ENCODE assay signal across 12 mouse cellular contexts in genomic region chr7:97420958-97421651, GRCm38 (mm10). TPM values are rescaled to one million over a fixed set of nuclear protein-coding genes. Genes with fewer than 3 reads are reported as not detected.
DNase-seq lines count a peak whose midpoint lies in the region; ATAC-seq lines count a peak whose summit lies in the region.
"Had no signal": no experiment of that assay in that cellular context is flagged by ENCODE, and none has a peak within 500 bp of the region (broad histone marks: within the 10 kb centered on the region; RNA-seq: fewer than 3 reads in every experiment).

No protein-coding gene starts in this region.

- no peaks in the 10 kb centered on the region for H3K27me3 ChIP-seq in hindbrain, embryonic 13.5 days
- H3K27me3 ChIP-seq in hindbrain, embryonic 12.5 days, result no peaks in the 10 kb centered on the region
- H3K27me3 ChIP-seq in intestine, embryonic 16.5 days (replicated peaks; ENCODE audit: control insufficient read depth, insufficient read depth, low read length), result no peaks in the 10 kb centered on the region

- peak overlapping the region; percentile 46; the same call in 1 of the 2 replicates for H3K9ac ChIP-seq in hindbrain, embryonic 13.5 days
- no peak overlapping the region for H3K9ac ChIP-seq in hindbrain, embryonic 12.5 days
- no peak overlapping the region for H3K9ac ChIP-seq in intestine, embryonic 16.5 days (ENCODE audit: low read depth, low read length)

- no peak for ATAC-seq in hindbrain, embryonic 13.5 days (ENCODE audit: low FRiP score)
- no peak for ATAC-seq in hindbrain, embryonic 12.5 days (ENCODE audit: low FRiP score)
- no peak for ATAC-seq in intestine, embryonic 16.5 days

- no peaks in the 10 kb centered on the region for H3K9me3 ChIP-seq in hindbrain, embryonic 13.5 days
- no peaks in the 10 kb centered on the region for H3K9me3 ChIP-seq in hindbrain, embryonic 12.5 days (replicated peaks)
- no peaks in the 10 kb centered on the region for H3K9me3 ChIP-seq in intestine, embryonic 16.5 days (ENCODE audit: control insufficient read depth, low read length)
- H3K9me3 ChIP-seq: embryonic facial prominence, embryonic 10.5 days had no signal

- H3K4me1 ChIP-seq in hindbrain, embryonic 13.5 days (replicated peaks), result peaks cover 21% of the 10 kb centered on the region
- peaks cover 8% of the 10 kb centered on the region for H3K4me1 ChIP-seq in hindbrain, embryonic 12.5 days
- H3K4me1 ChIP-seq in intestine, embryonic 16.5 days (ENCODE audit: control insufficient read depth, insufficient read depth, low read length), result no peaks in the 10 kb centered on the region

- WGBS in hindbrain, embryonic 13.5 days, result 81% methylated on average over 8 of the region's 8 CpGs
- WGBS in hindbrain, embryonic 12.5 days, result 87% methylated on average over 8 of the region's 8 CpGs
- 73% methylated on average over 8 of the region's 8 CpGs for WGBS in intestine, embryonic 16.5 days

- DNase-seq in adrenal gland, adult 18-20 months (ENCODE audit: low spot score in 2 of 2), result peak; percentile 41 to 42
- DNase-seq in adrenal gland, postnatal 36 days, result peak; percentile 78 to 79
- DNase-seq in gastrocnemius, postnatal 25 days, result peak; percentile 31
- DNase-seq in yolk sac, embryonic 10.5 days (ENCODE audit: low spot score), result no peak
- no peak for DNase-seq in ovary, adult 18-20 months (ENCODE audit: low spot score)
- DNase-seq: kidney, adult 8-10 months; right cerebral cortex, postnatal 25 days had no signal

- no peaks in the 10 kb centered on the region for H3K36me3 ChIP-seq in hindbrain, embryonic 13.5 days
- H3K36me3 ChIP-seq in hindbrain, embryonic 12.5 days, result no peaks in the 10 kb centered on the region
- no peaks in the 10 kb centered on the region for H3K36me3 ChIP-seq in intestine, embryonic 16.5 days (ENCODE audit: control insufficient read depth, insufficient read depth, low read length)
- H3K36me3 ChIP-seq: embryonic facial prominence, embryonic 10.5 days had no signal

- H3K27ac ChIP-seq in hindbrain, embryonic 13.5 days, result no peak overlapping the region
- no peak overlapping the region for H3K27ac ChIP-seq in hindbrain, embryonic 12.5 days
- no peak overlapping the region for H3K27ac ChIP-seq in intestine, embryonic 16.5 days (ENCODE audit: low read length)
- H3K27ac ChIP-seq: embryonic facial prominence, embryonic 10.5 days; macrophage had no signal

- no peak overlapping the region for H3K4me3 ChIP-seq in hindbrain, embryonic 13.5 days
- H3K4me3 ChIP-seq in hindbrain, embryonic 12.5 days, result no peak overlapping the region
- no peak overlapping the region for H3K4me3 ChIP-seq in intestine, embryonic 16.5 days (ENCODE audit: low read length)
- H3K4me3 ChIP-seq: embryonic facial prominence, embryonic 10.5 days had no signal

- no peak overlapping the region for H3K4me2 ChIP-seq in hindbrain, embryonic 13.5 days
- no peak overlapping the region for H3K4me2 ChIP-seq in hindbrain, embryonic 12.5 days (replicated peaks)
- H3K4me2 ChIP-seq in intestine, embryonic 16.5 days (ENCODE audit: low read depth, low read length), result no peak overlapping the region

RNA-seq across cellular contexts. Expression of gene Thrsp, which starts 3.6 kb away (rescaled TPM):
- polyA plus RNA-seq in hindbrain, embryonic 13.5 days (2015; fragmentation: Nextera tagmentation; extraction: Ambion mirVana), result 1.8 and 2.6 TPM in 2 replicates
- polyA plus RNA-seq in hindbrain, embryonic 12.5 days (2016; fragmentation: Nextera tagmentation; extraction: Ambion mirVana), result 0.72 and 0.81 TPM in 2 replicates
- total RNA-seq in adrenal gland, adult 18-20 months (2021), result 1,000 to 10,000 TPM in 1 of 2 experiments, 100 to 1,000 TPM in 1; 976 to 2,135 TPM
- 1,000 to 10,000 TPM in 1 of 2 experiments, 100 to 1,000 TPM in 1; 749 to 1,266 TPM for total RNA-seq in adrenal gland, postnatal 36 days (2021)
- total RNA-seq in gastrocnemius, postnatal 25 days (2021), result 10 to 100 TPM; 22.2 to 31.3 TPM
- 0.40 and 0.45 TPM in 2 replicates for polyA plus RNA-seq in intestine, embryonic 16.5 days (2015; fragmentation: Nextera tagmentation; extraction: Ambion mirVana)
- polyA plus RNA-seq: macrophage had no signal

RNA-seq across cellular contexts. Expression of gene Ndufc2, which starts 21.3 kb away (rescaled TPM):
- 445 and 471 TPM in 2 replicates for polyA plus RNA-seq in hindbrain, embryonic 13.5 days (2015; fragmentation: Nextera tagmentation; extraction: Ambion mirVana)
- polyA plus RNA-seq in hindbrain, embryonic 12.5 days (2016; fragmentation: Nextera tagmentation; extraction: Ambion mirVana), result 350 and 364 TPM in 2 replicates
- total RNA-seq in adrenal gland, adult 18-20 months (2021), result 100 to 1,000 TPM; 276 to 365 TPM
- 100 to 1,000 TPM; 306 to 313 TPM for total RNA-seq in adrenal gland, postnatal 36 days (2021)
- total RNA-seq in gastrocnemius, postnatal 25 days (2021), result 100 to 1,000 TPM; 322 to 325 TPM
- 377 and 385 TPM in 2 replicates for polyA plus RNA-seq in intestine, embryonic 16.5 days (2015; fragmentation: Nextera tagmentation; extraction: Ambion mirVana)

RNA-seq across cellular contexts. Expression of gene Kctd14, which starts 30.0 kb away (rescaled TPM):
- 1.1 and 1.5 TPM in 2 replicates for polyA plus RNA-seq in hindbrain, embryonic 13.5 days (2015; fragmentation: Nextera tagmentation; extraction: Ambion mirVana)
- polyA plus RNA-seq in hindbrain, embryonic 12.5 days (2016; fragmentation: Nextera tagmentation; extraction: Ambion mirVana), result 1.8 and 2.3 TPM in 2 replicates
- total RNA-seq in adrenal gland, adult 18-20 months (2021), result 1 to 10 TPM; 1.5 to 2.0 TPM
- 1 to 10 TPM; 2.3 to 3.7 TPM for total RNA-seq in adrenal gland, postnatal 36 days (2021)
- total RNA-seq in gastrocnemius, postnatal 25 days (2021), result under 1 TPM in 1 of 2 experiments, not detected in 1; 0.28 TPM
- polyA plus RNA-seq in intestine, embryonic 16.5 days (2015; fragmentation: Nextera tagmentation; extraction: Ambion mirVana), result 6.8 and 7.3 TPM in 2 replicates

RNA-seq across cellular contexts. Expression of gene Alg8, which starts 49.7 kb away (rescaled TPM):
- 16.5 and 17.4 TPM in 2 replicates for polyA plus RNA-seq in hindbrain, embryonic 13.5 days (2015; fragmentation: Nextera tagmentation; extraction: Ambion mirVana)
- polyA plus RNA-seq in hindbrain, embryonic 12.5 days (2016; fragmentation: Nextera tagmentation; extraction: Ambion mirVana), result 27.6 and 28.1 TPM in 2 replicates
- 10 to 100 TPM; 14.0 to 15.2 TPM for total RNA-seq in adrenal gland, adult 18-20 months (2021)
- total RNA-seq in adrenal gland, postnatal 36 days (2021), result 10 to 100 TPM; 14.0 to 21.1 TPM
- 1 to 10 TPM; 3.2 to 4.1 TPM for total RNA-seq in gastrocnemius, postnatal 25 days (2021)
- 51.3 and 55.7 TPM in 2 replicates for polyA plus RNA-seq in intestine, embryonic 16.5 days (2015; fragmentation: Nextera tagmentation; extraction: Ambion mirVana)

RNA-seq across cellular contexts. Expression of gene Ints4, which starts 59.7 kb away (rescaled TPM):
- 50.0 and 50.9 TPM in 2 replicates for polyA plus RNA-seq in hindbrain, embryonic 13.5 days (2015; fragmentation: Nextera tagmentation; extraction: Ambion mirVana)
- 54.2 and 55.3 TPM in 2 replicates for polyA plus RNA-seq in hindbrain, embryonic 12.5 days (2016; fragmentation: Nextera tagmentation; extraction: Ambion mirVana)
- total RNA-seq in adrenal gland, adult 18-20 months (2021), result 10 to 100 TPM; 52.0 to 56.0 TPM
- total RNA-seq in adrenal gland, postnatal 36 days (2021), result 10 to 100 TPM; 62.6 to 64.1 TPM
- 10 to 100 TPM; 22.7 to 22.8 TPM for total RNA-seq in gastrocnemius, postnatal 25 days (2021)
- polyA plus RNA-seq in intestine, embryonic 16.5 days (2015; fragmentation: Nextera tagmentation; extraction: Ambion mirVana), result 38.7 and 41.2 TPM in 2 replicates

Comparison
In these comparisons a context has a peak if more than half of its experiments do, and no peak if none do; other contexts are left out.
1. DNase-seq: peak in adrenal gland, adult 18-20 months (2 of 2), adrenal gland, postnatal 36 days (2 of 2) and gastrocnemius, postnatal 25 days (single experiment); none in yolk sac, embryonic 10.5 days (single experiment) and ovary, adult 18-20 months (single experiment).
2. RNA of gene Thrsp, which starts 3.6 kb away (total RNA-seq): 976 to 2,135 TPM in adrenal gland, adult 18-20 months and 749 to 1,266 TPM in adrenal gland, postnatal 36 days; 22.2 to 31.3 TPM in gastrocnemius, postnatal 25 days; every median in the first group is over 10 times any median in the second.